Mouse (Mus musculus) heart, embryonic 10.5 days (tissue): ENCODE results near the gene Ski. TPM values are rescaled to one million over a fixed set of nuclear protein-coding genes. Genes with fewer than 3 reads are reported as not detected.

Source experiments
- DNase-seq: peaks from one replicate; pipeline ENCODE4 v3.0.0-alpha.2; 2017; ENCODE audit warnings: low spot score
- H3K27ac ChIP-seq: fragments of 300-500 bp; sonication (generic); 2 replicates; pipeline ENCODE4 v1.5.1; 2016; ENCODE audit warnings: mild to moderate bottlenecking
- H3K27me3 ChIP-seq: fragments of 300-500 bp; sonication (generic); 2 replicates; pipeline ENCODE4 v1.6.1; 2016; ENCODE audit warnings: mild to moderate bottlenecking; ENCODE audit not compliant: poor library complexity, insufficient read depth, severe bottlenecking
- H3K36me3 ChIP-seq: fragments of 300-500 bp; sonication (generic); 2 replicates; pipeline ENCODE4 v1.6.1; 2016; ENCODE audit warnings: mild to moderate bottlenecking, moderate library complexity
- H3K4me1 ChIP-seq: fragments of 300-500 bp; sonication (generic); 2 replicates; pipeline ENCODE4 v1.6.1; 2016; ENCODE audit warnings: mild to moderate bottlenecking
- H3K4me3 ChIP-seq: fragments of 300-500 bp; sonication (generic); 2 replicates; pipeline ENCODE4 v1.5.1; 2016; ENCODE audit warnings: mild to moderate bottlenecking, moderate library complexity
- H3K9me3 ChIP-seq: fragments of 300-500 bp; sonication (generic); 2 replicates; pipeline ENCODE4 v1.6.1; 2016; ENCODE audit warnings: mild to moderate bottlenecking, moderate library complexity
- WGBS: fragments of 180-500 bp; shearing (Covaris S2); methylation state at CpG from one replicate; pipeline ENCODE4 v1.1.7; 2016; 5-methylcytosine and 5-hydroxymethylcytosine counted together
- polyA plus RNA-seq: library from polyadenylated mRNA; unstranded; fragments of >200 nt; fragmentation: Nextera tagmentation; extraction: Ambion mirVana; gene quantifications from 2 replicates; pipeline ENCODE4 v1.2.1, GENCODE M21; 2016

Gene Ski
- polyA plus RNA-seq, 1 experiment from 2014 or later = 11.3 TPM

DNA sequence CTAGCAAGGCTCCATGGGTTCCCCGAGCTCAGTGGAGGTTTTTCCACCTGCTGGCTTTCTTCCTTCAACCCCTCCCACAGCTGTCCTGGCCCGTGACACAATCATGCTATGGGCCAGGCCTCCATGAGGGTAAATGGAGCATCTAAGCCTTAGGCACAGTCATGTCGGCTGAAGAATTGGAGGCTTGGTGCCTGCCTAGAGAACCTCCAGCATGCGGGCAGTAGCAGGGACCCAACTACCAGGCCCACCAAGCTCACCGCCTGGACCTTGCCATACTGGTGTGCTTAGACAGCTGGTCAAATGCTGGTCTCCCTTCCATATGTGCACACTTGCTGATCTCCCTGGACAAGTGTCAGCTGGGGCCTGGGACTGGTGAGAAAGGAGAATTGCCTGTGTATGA is 3.5 kb upstream of the Ski start:
- Histone ChIP-seq H3K27me3 (no peaks in the 10 kb centered on the region), H3K36me3 (no peaks in the 10 kb centered on the region), H3K4me1 (peaks cover 33% of the 10 kb centered on the region), H3K27ac (no peak overlapping the region), H3K9me3 (no peaks in the 10 kb centered on the region), H3K4me3 (no peak overlapping the region)
- DNase-seq = no peak
- whole genome bisulfite sequencing = 66% methylated on average over 5 of the region's 5 CpGs

DNA sequence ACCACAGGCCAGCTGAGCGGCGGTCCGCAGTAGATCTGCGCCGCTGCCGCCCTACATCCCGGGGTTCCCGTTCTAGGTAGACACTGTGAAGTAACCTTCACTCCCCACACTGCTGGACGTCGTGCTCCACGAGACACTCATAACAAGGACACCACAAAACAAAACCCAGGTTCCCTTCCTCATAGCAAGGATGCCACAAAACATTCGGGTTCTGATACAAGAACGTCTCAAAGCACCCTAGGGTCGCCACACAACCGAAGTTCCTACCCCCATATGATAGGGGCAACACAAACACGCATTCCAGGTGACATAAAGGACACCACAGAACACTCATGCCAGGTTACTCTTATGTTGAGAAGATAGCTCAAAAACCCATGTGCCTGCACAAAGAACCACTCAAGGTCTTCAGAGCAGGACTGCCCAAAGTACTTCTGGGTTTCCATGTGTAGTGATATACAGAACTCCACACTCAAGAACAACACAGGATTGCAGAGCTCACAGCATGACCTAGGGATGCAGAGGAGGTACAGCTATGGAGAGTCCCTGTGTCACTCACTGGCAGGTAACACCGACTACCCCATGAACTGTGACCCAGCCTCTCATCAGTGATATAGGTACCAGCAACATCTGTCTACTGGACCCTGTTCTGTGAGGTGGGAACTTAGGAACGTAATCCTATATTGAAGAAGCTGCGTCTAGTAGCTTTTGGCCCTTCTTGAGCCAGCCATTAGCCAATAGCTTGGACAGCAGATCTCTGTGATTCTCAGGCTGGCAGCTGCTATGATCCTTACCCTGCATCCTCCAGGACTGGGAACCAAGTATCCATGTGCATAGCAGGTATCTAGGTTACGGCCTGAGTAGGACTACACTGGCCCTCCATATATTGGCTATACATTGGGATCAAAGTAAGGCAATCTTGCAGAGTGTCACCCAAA is 1.5 kb upstream of the Ski start:
- WGBS = 36% methylated on average over 20 of the region's 20 CpGs
- Histone ChIP-seq H3K27me3 (no peaks in the 10 kb centered on the region), H3K4me3 (peak overlapping the region; percentile 97), H3K9me3 (no peaks in the 10 kb centered on the region), H3K4me1 (peaks cover 54% of the 10 kb centered on the region), H3K36me3 (no peaks in the 10 kb centered on the region), H3K27ac (peak overlapping the region; percentile 97)
- DNase-seq = no peak

DNA sequence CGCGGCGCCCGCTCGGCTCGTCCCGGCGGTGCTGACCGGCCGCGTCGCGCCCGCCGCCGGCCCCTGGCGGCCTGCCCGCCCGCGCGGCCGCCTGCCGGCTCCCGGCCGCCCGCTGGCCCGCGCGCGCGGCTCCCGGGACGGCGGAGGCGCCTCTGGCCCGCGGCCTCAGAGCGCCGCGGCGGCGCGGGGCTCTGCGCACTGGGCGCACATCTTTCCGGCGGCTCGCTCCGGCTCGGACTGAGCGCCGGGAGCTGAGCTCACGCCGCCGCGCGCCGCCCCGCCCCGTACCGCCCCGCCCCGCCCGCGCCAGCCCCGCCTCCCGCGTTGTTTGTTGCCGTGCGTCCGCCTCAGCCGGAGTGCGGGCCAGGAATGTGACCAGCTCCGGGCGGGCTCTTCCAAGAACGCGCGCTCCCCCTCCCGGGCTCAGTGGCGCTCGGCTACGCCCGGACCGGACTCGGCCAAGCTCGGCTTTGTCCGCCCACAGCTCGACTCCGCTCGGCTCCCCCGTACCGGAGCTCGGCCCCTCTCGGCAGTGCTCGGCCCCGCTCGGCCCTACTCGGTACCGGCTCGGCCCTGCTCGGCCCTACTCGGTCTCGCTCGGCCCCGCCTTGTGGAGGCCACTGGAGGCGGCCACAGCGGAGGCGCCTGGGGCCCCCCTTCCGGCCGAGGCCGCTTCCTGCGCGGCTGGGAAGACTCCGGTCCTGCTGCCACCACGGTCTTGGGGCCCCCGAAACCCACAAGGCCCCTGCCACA is 625 bp upstream of the Ski start:
- DNase-seq = peak; percentile 99
- Histone ChIP-seq H3K27ac (peak overlapping the region; percentile 97), H3K27me3 (no peaks in the 10 kb centered on the region), H3K9me3 (no peaks in the 10 kb centered on the region), H3K4me3 (peak overlapping the region; percentile 97), H3K4me1 (peaks cover 62% of the 10 kb centered on the region), H3K36me3 (no peaks in the 10 kb centered on the region)
- 14% methylated on average over 116 of the region's 116 CpGs for WGBS

DNA sequence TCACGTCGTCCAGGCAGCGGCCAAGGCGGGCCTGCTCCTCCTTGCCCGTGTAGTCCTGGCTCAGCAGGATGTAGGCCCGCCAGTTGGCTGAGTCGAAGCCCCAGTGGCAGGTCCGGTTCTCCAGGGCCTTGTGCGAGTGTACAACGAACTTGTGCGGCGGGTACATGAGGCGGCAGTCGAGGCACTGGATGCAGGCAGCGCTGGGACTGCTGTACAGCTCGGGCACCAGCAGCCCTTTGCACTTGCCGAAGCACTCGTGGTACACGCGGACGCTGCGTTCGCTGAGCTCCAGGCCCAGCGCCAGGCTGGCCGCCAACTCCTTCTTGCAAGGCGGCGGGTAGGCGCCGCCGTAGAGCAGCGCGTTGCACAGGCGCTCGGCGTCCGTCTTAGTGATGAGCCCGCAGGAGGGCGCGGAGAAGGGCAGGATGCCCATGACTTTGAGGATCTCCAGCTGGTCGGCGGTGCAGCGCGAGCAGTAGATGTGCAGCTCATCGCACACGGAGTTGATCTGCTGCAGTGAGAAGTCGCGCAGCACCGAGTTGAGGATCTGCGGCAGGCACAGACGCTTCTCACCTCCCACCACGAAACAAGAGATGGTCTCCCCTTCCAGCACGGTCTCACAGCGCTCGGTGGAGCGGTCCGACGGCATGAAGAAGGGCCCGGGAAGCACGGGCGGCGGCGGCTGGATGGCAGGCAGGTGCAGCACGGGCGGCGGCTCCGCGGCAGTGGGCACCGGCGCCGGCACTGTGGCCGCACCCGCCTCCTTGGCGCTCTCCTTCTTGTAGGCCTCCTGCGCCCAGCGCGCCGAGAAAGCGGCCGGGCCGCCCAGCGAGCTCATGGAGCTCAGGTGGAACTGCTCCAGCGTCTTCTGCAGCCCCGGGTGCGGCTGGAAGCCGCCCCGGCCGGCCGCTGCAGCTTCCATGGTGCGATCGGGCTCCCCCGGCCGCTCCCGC is 517 bp downstream of the Ski start:
- no peaks in the 10 kb centered on the region for H3K36me3 ChIP-seq
- H3K9me3 ChIP-seq = no peaks in the 10 kb centered on the region
- peak overlapping the region; percentile 93 for H3K27ac ChIP-seq
- DNase-seq = no peak
- WGBS = under 1% methylated on average over 90 of the region's 93 CpGs
- peak overlapping the region; percentile 97 for H3K4me3 ChIP-seq
- no peaks in the 10 kb centered on the region for H3K27me3 ChIP-seq
- peaks cover 69% of the 10 kb centered on the region for H3K4me1 ChIP-seq

DNA sequence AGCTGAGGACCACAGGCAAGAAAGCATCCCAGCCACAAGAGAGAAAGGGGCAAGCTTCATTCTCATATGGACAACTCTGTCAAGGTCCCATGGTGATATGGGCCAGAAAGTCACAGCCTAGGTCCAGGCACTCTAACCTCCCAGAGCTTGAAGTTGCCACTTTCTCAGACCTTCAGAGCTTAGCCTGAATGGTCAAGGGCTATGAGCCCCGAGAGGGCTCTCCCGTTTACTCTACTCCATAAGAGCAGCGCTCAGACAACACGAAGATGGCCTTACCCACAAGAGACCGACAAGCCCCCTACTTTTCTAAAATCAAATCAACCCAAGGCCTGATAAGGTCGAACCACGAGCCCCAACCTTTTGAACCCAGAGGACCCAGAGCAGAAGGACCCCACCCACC is 1.3 kb downstream of the Ski start:
- DNase-seq = no peak
- Histone ChIP-seq H3K36me3 (no peaks in the 10 kb centered on the region), H3K4me3 (peak overlapping the region; percentile 97), H3K9me3 (no peaks in the 10 kb centered on the region), H3K4me1 (peaks cover 77% of the 10 kb centered on the region), H3K27me3 (no peaks in the 10 kb centered on the region), H3K27ac (peak overlapping the region; percentile 93)
- 2% methylated on average over 7 of the region's 7 CpGs for WGBS

DNA sequence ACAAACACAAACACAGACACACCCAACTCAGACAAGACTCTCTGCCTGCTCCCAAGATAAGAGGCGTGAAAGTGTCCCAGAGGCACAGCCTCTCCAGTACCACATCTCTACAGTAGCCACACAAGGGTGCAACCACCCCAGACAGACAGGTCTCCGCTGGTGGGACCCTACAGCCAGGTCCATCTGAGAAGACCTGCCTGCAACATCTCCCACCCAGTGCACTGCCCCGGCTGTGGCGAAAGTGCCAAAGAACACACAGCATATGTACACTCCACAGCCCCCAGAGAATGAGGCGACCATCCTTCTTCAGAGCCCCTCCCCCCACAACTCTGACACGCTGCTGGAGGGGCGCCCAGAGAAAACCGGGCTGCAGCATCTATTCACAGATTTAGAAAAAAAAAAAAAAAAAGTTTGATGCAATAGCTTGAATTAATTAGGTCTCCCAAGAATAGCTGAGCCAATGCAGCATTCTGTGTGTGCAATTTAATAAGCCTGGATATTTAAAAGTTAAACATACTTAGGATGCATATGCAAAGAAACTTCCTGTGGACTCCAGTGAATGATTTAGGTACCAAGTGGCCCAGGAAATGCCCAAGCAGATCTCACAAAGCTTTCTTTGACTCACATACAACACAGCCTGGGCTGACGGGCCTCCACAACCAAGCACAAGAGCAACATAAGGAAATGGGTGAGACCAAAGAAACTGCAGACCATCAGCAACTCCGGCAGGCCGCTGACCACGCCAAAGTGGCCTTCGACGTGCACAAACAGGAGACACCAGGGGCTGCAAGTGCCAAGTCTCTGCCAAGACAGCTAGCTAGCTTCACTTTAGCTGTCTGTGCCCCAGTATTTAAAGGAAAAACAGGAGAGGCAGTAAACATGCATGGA is 1.9 kb downstream of the Ski start:
- Histone ChIP-seq H3K9me3 (no peaks in the 10 kb centered on the region), H3K4me1 (peaks cover 83% of the 10 kb centered on the region), H3K27ac (peak overlapping the region; percentile 93), H3K27me3 (no peaks in the 10 kb centered on the region), H3K36me3 (no peaks in the 10 kb centered on the region), H3K4me3 (peak overlapping the region; percentile 97)
- no peak for DNase-seq
- WGBS = 10% methylated on average over 14 of the region's 14 CpGs

DNA sequence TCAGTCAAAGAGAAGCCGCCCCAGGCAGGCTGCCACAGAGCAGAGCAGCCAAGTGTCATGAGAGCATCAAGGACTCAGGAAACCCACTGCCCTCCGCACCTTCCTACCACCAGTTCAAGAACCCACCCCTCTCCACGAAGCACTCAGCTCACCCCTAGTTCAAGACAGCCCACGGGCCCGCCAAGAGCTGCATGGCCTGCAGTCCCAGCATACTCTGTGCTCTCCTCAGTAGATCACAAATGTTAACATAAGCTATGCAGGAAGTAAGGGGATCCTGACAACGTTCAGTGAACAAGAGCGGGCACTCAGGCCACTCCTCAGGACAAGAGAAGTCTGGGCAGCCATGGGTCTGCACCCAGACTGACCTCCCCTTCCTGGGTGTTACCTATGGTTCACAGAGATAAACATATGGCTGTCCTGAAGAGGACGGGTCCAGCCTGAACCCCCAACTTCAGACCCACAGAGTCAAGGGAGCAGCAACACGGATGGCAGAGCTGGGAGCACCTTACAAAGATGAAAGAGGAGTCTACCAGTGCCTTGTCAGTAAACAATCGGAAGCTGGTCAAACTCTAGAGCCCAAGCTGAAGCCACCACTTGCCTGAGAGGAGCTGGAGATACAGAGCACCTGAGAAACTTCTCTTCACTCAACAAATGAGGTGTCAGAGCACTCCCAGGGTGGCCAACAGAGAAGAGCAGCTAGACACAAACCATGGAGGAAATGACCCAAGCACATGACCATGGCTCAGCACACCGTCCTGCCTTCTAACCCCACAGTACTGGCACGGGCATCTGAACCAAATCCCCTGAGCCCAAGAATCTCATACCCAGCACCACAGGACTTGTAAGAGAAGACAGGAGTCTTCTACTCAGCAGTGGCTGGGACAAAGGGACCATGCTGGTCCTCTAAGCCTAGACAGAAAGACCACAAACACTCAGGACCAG is 2.9 kb downstream of the Ski start:
- 51% methylated on average over 12 of the region's 12 CpGs for WGBS
- H3K4me3 ChIP-seq = peak overlapping the region; percentile 97

DNA sequence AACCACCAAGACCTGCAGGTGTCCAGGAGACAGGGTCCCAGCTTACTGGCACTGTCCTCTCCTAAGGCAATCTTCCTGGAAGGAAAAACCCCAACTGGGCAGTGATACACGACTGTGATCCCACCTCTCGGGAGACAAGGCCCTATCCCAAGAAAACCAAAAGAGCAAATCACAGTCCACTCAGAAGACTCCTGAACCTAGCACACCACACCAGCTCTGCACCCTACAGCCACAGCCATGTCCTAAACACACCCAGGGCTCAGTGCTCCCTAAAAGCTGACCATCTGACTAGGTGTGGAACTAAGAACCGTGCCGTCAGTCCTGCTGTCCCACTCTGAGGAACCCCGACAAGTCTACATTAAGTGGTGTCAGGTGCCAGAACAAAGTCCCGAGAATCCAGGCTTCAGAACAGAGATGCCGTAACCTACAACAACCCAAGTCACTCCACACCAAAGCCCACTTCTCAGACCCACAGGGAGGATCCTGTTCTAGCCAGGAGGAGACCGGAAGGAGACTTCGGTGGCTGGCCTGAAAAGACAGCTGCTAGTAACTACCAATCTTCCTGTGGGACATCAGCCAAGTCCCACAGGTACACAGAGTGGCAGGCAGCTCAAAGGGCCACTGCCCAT is 4.2 kb downstream of the Ski start:
- Histone ChIP-seq H3K36me3 (no peaks in the 10 kb centered on the region), H3K9me3 (no peaks in the 10 kb centered on the region), H3K4me1 (peaks cover 91% of the 10 kb centered on the region), H3K27ac (no peak overlapping the region), H3K4me3 (0 out of 2 replicates have a peak overlapping the region, but pooled peaks have one; percentile 97), H3K27me3 (no peaks in the 10 kb centered on the region)
- DNase-seq = no peak
- 81% methylated on average over 9 of the region's 9 CpGs for WGBS

More for the DNA sequence above, 2.9 kb downstream of the Ski start:
- no peak for DNase-seq
- H3K27ac ChIP-seq = peak overlapping the region; percentile 32
- H3K4me1 ChIP-seq = peaks cover 90% of the 10 kb centered on the region
- H3K36me3 ChIP-seq = no peaks in the 10 kb centered on the region
- H3K27me3 ChIP-seq = no peaks in the 10 kb centered on the region
- H3K9me3 ChIP-seq = no peaks in the 10 kb centered on the region

DNA sequence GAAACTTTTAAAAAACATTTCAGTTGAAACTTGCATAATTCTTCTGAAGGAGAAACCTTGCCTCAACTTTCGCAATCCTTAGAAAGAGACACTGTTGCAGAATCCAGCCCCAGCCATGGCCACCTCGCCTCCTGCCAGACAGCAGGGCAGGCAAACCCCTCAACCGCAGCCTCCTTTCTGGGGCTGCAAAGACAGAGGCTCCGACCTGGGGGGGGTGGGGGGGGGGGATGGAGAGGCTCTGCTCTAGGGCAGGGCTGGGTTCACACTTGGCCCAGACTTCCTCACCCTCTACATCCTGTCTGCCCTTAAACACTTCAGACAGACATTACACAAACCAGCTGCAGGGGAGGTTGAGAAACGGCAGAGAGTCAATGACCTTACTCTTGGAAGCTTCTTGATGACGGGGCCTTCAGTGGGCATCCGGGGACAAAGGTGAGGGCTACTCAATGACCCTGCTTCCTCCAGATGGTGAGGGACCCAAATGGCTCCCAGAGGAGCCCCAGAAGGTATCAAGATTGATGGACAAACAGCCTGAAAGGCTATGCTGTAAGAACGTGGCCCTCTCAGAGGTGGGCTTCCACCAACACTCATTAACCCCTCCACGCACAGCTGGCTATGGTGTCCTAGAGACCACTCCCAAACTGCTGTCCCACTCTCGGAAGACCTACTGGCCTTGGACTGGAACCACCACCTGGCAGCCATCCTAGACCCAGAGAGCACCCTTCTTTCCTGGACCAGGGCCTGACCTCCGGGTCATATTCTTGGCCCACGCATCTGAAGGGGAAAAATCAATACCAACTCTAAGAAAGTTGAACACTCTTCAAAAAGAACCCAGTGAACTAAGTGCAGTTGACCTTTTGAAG is 4.9 kb downstream of the Ski start:
- peak overlapping the region; percentile 33; the same call in 1 of the 2 replicates for H3K27ac ChIP-seq

More for the DNA sequence above, 4.9 kb downstream of the Ski start:
- no peaks in the 10 kb centered on the region for H3K9me3 ChIP-seq
- no peaks in the 10 kb centered on the region for H3K36me3 ChIP-seq
- DNase-seq = no peak
- 51% methylated on average over 12 of the region's 12 CpGs for WGBS
- H3K27me3 ChIP-seq = no peaks in the 10 kb centered on the region
- peak overlapping the region; percentile 10 for H3K4me3 ChIP-seq
- peaks cover 97% of the 10 kb centered on the region for H3K4me1 ChIP-seq
